Mouse (Mus musculus) neural tube, embryonic 15.5 days (tissue): ENCODE measurements around the gene Cul9. TPM values are rescaled to one million over a fixed set of nuclear protein-coding genes. Genes with fewer than 3 reads are reported as not detected.

ENCODE experiments used
- ATAC-seq: fragments of 200-750 bp; cut with Nextera tagmentation; 2 replicates; pipeline ENCODE4 v1.8.0; 2017; ENCODE audit warnings: mild to moderate bottlenecking, moderate TSS enrichment, moderate library complexity; ENCODE audit not compliant: low FRiP score
- H3K27ac ChIP-seq: fragments of 300-500 bp; sonication (generic); replicated peaks from 2 replicates; pipeline ENCODE4 v1.5.1; 2015; ENCODE audit warnings: mild to moderate bottlenecking, inconsistent platforms
- H3K27me3 ChIP-seq: fragments of 300-500 bp; sonication (generic); replicated peaks from 2 replicates; pipeline ENCODE4 v1.6.1; 2015; ENCODE audit warnings: inconsistent platforms
- H3K36me3 ChIP-seq: fragments of 300-500 bp; sonication (generic); 2 replicates; pipeline ENCODE4 v1.6.1; 2015; ENCODE audit warnings: inconsistent platforms
- H3K4me1 ChIP-seq: fragments of 300-500 bp; sonication (generic); 2 replicates; pipeline ENCODE4 v1.6.1; 2015; ENCODE audit warnings: inconsistent platforms
- H3K4me2 ChIP-seq: fragments of 300-500 bp; sonication (generic); 2 replicates; pipeline ENCODE4 v1.6.1; 2015; ENCODE audit warnings: inconsistent platforms, mild to moderate bottlenecking, moderate library complexity
- H3K4me3 ChIP-seq: fragments of 300-500 bp; sonication (generic); replicated peaks from 2 replicates; pipeline ENCODE4 v1.5.1; 2015; ENCODE audit warnings: mild to moderate bottlenecking, inconsistent platforms
- H3K9ac ChIP-seq: fragments of 300-500 bp; sonication (generic); replicated peaks from 2 replicates; pipeline ENCODE4 v1.6.1; 2015; ENCODE audit warnings: mild to moderate bottlenecking, inconsistent platforms
- H3K9me3 ChIP-seq: fragments of 300-500 bp; sonication (generic); replicated peaks from 2 replicates; pipeline ENCODE4 v1.6.1; 2016; ENCODE audit warnings: inconsistent platforms
- WGBS: fragments of 180-500 bp; shearing (Covaris S2); methylation state at CpG from one replicate; pipeline ENCODE4 v1.1.7; 2015; ENCODE audit warnings: mixed read lengths; 5-methylcytosine and 5-hydroxymethylcytosine counted together
- polyA plus RNA-seq: library from polyadenylated mRNA; unstranded; fragments of >200 nt; fragmentation: Nextera tagmentation; extraction: Ambion mirVana; gene quantifications from 2 replicates; pipeline ENCODE4 v1.2.1, GENCODE M21; 2015

The Cul9 gene
- polyA plus RNA-seq, 1 experiment from 2014 or later: 22.6 TPM

- peaks cover 39% of the 10 kb centered on the region for H3K36me3 ChIP-seq
- H3K4me2 ChIP-seq: no peak overlapping the region
- no peak overlapping the region for H3K9ac ChIP-seq
- peaks cover 20% of the 10 kb centered on the region; the same call in 1 of the 2 replicates for H3K27me3 ChIP-seq
- peaks cover 11% of the 10 kb centered on the region for H3K4me1 ChIP-seq
- 90% methylated on average over 5 of the region's 5 CpGs for WGBS
- H3K4me3 ChIP-seq: no peak overlapping the region
- H3K27ac ChIP-seq: no peak overlapping the region
- ATAC-seq: no peak
- H3K9me3 ChIP-seq: no peaks in the 10 kb centered on the region
Measured at GRCm38 (mm10) chr17:46462226-46462625, 84.0 kb downstream of the Cul9 start.

GRCm38 (mm10) chr17:46461347-46461746, 84.8 kb downstream of the Cul9 start:
- H3K27ac ChIP-seq: no peak overlapping the region
- peaks cover 26% of the 10 kb centered on the region; the same call in 1 of the 2 replicates for H3K27me3 ChIP-seq
- H3K9ac ChIP-seq: no peak overlapping the region
- no peaks in the 10 kb centered on the region for H3K9me3 ChIP-seq
- peak overlapping the region; percentile 42 for H3K4me2 ChIP-seq
- peaks cover 30% of the 10 kb centered on the region for H3K36me3 ChIP-seq
- WGBS: 18% methylated on average over 8 of the region's 8 CpGs
- no peak for ATAC-seq
- H3K4me3 ChIP-seq: peak overlapping the region; percentile 11; the same call in 1 of the 2 replicates
- H3K4me1 ChIP-seq: peaks cover 12% of the 10 kb centered on the region

- 0 out of 2 replicates have a peak overlapping the region, but pooled peaks have one; percentile 32 for H3K9ac ChIP-seq
- 7% methylated on average over 32 of the region's 32 CpGs for WGBS
- H3K4me3 ChIP-seq: peak overlapping the region; percentile 11; the same call in 1 of the 2 replicates
- no peak overlapping the region for H3K27ac ChIP-seq
- H3K27me3 ChIP-seq: peaks cover 28% of the 10 kb centered on the region; the same call in 1 of the 2 replicates
- H3K9me3 ChIP-seq: no peaks in the 10 kb centered on the region
- ATAC-seq: no peak
- peaks cover 25% of the 10 kb centered on the region; the same call in 1 of the 2 replicates for H3K36me3 ChIP-seq
- H3K4me1 ChIP-seq: peaks cover 19% of the 10 kb centered on the region
- H3K4me2 ChIP-seq: peak overlapping the region; percentile 42
Measured at GRCm38 (mm10) chr17:46460673-46461072, 85.5 kb downstream of the Cul9 start.

GRCm38 (mm10) chr17:46458439-46458838, 87.7 kb downstream of the Cul9 start:
- ATAC-seq: no peak
- H3K4me2 ChIP-seq: no peak overlapping the region
- peaks cover 28% of the 10 kb centered on the region; the same call in 1 of the 2 replicates for H3K27me3 ChIP-seq
- H3K9ac ChIP-seq: no peak overlapping the region
- H3K9me3 ChIP-seq: no peaks in the 10 kb centered on the region
- no peak overlapping the region for H3K27ac ChIP-seq
- WGBS: 39% methylated on average over 3 of the region's 3 CpGs
- H3K4me1 ChIP-seq: peaks cover 41% of the 10 kb centered on the region
- no peak overlapping the region for H3K4me3 ChIP-seq
- peaks cover 23% of the 10 kb centered on the region; the same call in 1 of the 2 replicates for H3K36me3 ChIP-seq

- no peak overlapping the region for H3K9ac ChIP-seq
- no peaks in the 10 kb centered on the region for H3K9me3 ChIP-seq
- H3K27ac ChIP-seq: no peak overlapping the region
- H3K4me2 ChIP-seq: no peak overlapping the region
- 12% methylated on average over 10 of the region's 10 CpGs for WGBS
- peaks cover 47% of the 10 kb centered on the region for H3K4me1 ChIP-seq
- H3K4me3 ChIP-seq: no peak overlapping the region
- ATAC-seq: no peak
- H3K36me3 ChIP-seq: peaks cover 19% of the 10 kb centered on the region; the same call in 1 of the 2 replicates
- peaks cover 28% of the 10 kb centered on the region; the same call in 1 of the 2 replicates for H3K27me3 ChIP-seq
Measured at GRCm38 (mm10) chr17:46457791-46458190, 88.4 kb downstream of the Cul9 start.

GRCm38 (mm10) chr17:46455110-46455691, 91.0 kb downstream of the Cul9 start:
- Histone ChIP-seq H3K36me3 (peaks cover 13% of the 10 kb centered on the region; the same call in 1 of the 2 replicates), H3K27ac (no peak overlapping the region), H3K4me3 (peak overlapping the region; percentile 29), H3K4me1 (peaks cover 39% of the 10 kb centered on the region), H3K27me3 (peaks cover 21% of the 10 kb centered on the region; the same call in 1 of the 2 replicates), H3K9me3 (no peaks in the 10 kb centered on the region), H3K4me2 (peak overlapping the region; percentile 66), H3K9ac (0 out of 2 replicates have a peak overlapping the region, but pooled peaks have one; percentile 11)
- 3% methylated on average over 33 of the region's 33 CpGs for WGBS
- ATAC-seq: no peak; the same call in none of the 2 replicates

- no peak overlapping the region for H3K27ac ChIP-seq
- H3K9ac ChIP-seq: 0 out of 2 replicates have a peak overlapping the region, but pooled peaks have one; percentile 11
- H3K4me3 ChIP-seq: peak overlapping the region; percentile 29
- WGBS: 1% methylated on average over 9 of the region's 9 CpGs
- H3K4me1 ChIP-seq: peaks cover 39% of the 10 kb centered on the region
- H3K4me2 ChIP-seq: peak overlapping the region; percentile 66
- peaks cover 17% of the 10 kb centered on the region; the same call in 1 of the 2 replicates for H3K27me3 ChIP-seq
- H3K36me3 ChIP-seq: peaks cover 9% of the 10 kb centered on the region; the same call in 1 of the 2 replicates
- ATAC-seq: peak; percentile 33
- H3K9me3 ChIP-seq: no peaks in the 10 kb centered on the region
Measured at GRCm38 (mm10) chr17:46454539-46454938, 91.6 kb downstream of the Cul9 start.

- peak overlapping the region; percentile 66 for H3K4me2 ChIP-seq
Measured at GRCm38 (mm10) chr17:46453970-46454411, 92.2 kb downstream of the Cul9 start.

GRCm38 (mm10) chr17:46453302-46453948, 92.8 kb downstream of the Cul9 start:
- Histone ChIP-seq H3K4me1 (peaks cover 39% of the 10 kb centered on the region), H3K27me3 (peaks cover 15% of the 10 kb centered on the region; the same call in 1 of the 2 replicates), H3K36me3 (0 out of 2 replicates have a peak, but pooled peaks cover under 1% of the 10 kb centered on the region), H3K27ac (peak overlapping the region; percentile 45; the same call in 1 of the 2 replicates), H3K4me3 (no peak overlapping the region), H3K9ac (no peak overlapping the region), H3K4me2 (peak overlapping the region; percentile 66), H3K9me3 (no peaks in the 10 kb centered on the region)
- ATAC-seq: no peak
- WGBS: 4% methylated on average over 13 of the region's 13 CpGs

More at GRCm38 (mm10) chr17:46453970-46454411, 92.2 kb downstream of the Cul9 start:
- Histone ChIP-seq H3K27ac (peak overlapping the region; percentile 45; the same call in 1 of the 2 replicates), H3K36me3 (peaks cover 5% of the 10 kb centered on the region; the same call in 1 of the 2 replicates), H3K4me3 (peak overlapping the region; percentile 29), H3K9ac (peak overlapping the region; percentile 32; the same call in 1 of the 2 replicates), H3K4me1 (peaks cover 39% of the 10 kb centered on the region), H3K9me3 (no peaks in the 10 kb centered on the region), H3K27me3 (peaks cover 15% of the 10 kb centered on the region; the same call in 1 of the 2 replicates)
- ATAC-seq: peak; percentile 37; the same call in 1 of the 2 replicates
- 1% methylated on average over 25 of the region's 26 CpGs for WGBS

- Histone ChIP-seq H3K9ac (no peak overlapping the region), H3K36me3 (no peaks in the 10 kb centered on the region), H3K27ac (no peak overlapping the region), H3K4me3 (no peak overlapping the region), H3K4me1 (peaks cover 39% of the 10 kb centered on the region), H3K27me3 (peaks cover 13% of the 10 kb centered on the region; the same call in 1 of the 2 replicates), H3K9me3 (no peaks in the 10 kb centered on the region), H3K4me2 (no peak overlapping the region)
- ATAC-seq: no peak
- WGBS: 37% methylated on average over 5 of the region's 5 CpGs
Measured at GRCm38 (mm10) chr17:46452683-46453082, 93.5 kb downstream of the Cul9 start.
